Mouse (Mus musculus) thymus, adult 18-20 months (tissue): Measurements from ENCODE around the gene Gpr18.

Experiments used
- DNase-seq, 2 experiments: peaks; one replicate each; pipeline ENCODE4 v3.0.0; 2022; ENCODE audit warnings: mixed read lengths in 2 of 2

Gpr18 gene

DNA sequence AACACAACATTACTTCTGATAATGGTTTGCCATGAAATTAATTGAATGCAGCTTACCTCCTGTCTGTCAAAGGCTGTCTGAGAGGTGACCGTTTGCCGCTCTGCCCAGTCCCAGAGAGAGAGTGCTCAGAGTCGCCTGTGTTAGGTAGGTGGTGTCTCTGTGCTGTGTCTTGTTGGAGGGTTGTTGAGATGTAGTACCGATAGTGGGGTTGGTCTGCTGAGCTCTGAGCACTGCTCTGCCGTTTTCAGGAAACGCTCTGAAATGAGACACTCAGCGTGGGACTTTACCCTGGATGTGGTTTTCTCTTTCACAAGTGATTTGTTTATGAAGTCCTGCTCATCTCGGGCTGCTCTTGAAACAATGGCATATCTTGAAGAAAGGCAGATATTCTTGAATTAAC lies at the start of gene Gpr18:
Gene Gpr18 (minus strand): TSS at position 161 of the 400 bp plus-strand sequence.
- DNase-seq: peak in 1 of 2 experiments; percentile 68

DNA sequence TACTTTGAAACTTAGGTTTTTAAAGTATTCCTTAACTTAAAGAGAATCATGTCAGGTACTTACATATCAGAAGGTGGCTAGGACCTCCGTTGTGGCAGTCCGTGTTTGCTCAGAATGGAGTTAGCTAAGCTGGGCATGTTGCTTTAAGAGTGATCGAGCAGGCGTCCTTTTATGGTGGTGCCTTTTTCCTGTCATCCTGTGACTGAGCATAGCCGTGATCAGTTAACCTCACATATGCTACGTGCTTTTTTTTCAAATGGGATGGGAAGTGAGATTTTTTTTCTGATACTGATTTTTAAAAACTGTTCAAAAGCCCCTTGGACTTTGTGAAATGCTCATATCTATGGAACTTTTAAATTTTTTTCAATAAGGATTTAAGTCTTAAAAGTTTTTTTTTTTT lies 49.4 kb upstream of the Gpr18 start, which contains the start of gene Gpr183:
Gene Gpr183 (minus strand): TSS at position 206 of the 400 bp plus-strand sequence.
- DNase-seq: no peak

- DNase-seq: no peak
Observed at GRCm38 (mm10) chr14:121963942-121964335, 48.4 kb upstream of the Gpr18 start.

- DNase-seq: no peak
Observed at GRCm38 (mm10) chr14:121963251-121963941, 47.8 kb upstream of the Gpr18 start.

DNA sequence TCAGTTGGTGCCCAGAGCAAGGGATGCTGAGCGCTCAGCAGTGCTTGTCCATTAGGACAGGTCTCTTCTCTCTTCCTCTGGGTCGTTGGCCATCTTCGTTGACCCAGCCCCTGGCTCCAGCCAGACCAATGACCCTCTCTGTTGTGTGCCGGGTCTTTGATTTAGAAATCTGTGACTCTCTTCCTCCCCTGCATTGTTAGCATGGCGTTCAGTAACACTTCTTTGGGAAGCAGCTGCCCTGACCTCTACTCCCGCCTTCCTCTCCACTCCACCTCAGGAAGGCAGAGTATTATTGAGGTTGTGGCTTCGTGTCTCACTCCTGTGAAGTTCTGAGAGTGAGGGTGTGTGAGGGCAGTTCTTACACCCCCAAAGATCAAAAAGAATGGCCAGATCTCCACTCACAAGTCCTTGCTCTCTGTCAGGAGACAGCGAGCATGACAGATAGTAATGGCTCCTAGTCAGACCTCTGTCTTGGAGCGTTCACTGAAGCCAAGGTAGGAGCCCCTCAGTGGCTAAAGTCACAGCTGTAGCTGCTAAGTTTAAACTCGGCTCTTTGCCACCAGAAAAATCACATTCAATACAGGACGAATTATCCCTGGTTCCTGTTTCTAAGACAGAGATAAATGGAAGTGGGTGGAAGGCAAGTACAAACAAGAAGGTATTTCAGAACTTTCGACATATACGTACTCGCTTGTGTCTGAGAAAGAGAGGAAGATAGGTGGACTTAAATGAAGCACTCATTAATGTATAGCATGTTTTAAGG lies 46.7 kb upstream of the Gpr18 start:
- no peak for DNase-seq

DNA sequence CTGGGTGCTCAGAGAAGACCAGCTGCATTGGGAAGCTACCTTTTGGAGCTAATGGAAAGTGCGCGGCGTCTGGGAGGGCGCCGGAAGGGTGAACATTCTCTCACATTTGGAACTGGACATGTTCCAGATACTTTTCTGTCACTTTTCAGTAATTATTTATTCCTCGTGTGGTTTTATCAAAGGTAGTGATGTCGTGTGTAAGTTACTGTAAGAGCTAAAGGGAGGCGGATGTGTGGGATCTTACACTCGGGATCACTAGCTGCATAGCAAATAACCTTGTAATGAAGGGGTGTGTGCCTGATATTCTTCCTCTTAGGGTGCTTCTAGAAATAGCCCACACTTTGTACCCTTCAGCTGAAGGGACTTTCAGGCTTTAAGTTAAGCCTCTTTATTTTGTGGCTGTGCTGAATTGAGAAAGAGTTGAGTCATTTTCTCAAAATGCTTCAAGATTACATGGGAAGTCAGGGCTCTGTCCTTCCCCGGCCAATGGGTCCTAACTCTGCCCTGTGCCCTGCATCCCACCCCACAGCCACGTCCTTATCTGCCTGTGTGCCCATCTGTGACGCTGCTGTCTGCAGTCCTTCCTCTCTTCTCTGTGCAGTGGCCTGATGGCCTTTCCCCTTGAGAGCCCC lies 46.0 kb upstream of the Gpr18 start:
- DNase-seq: no peak

- no peak for DNase-seq
Observed at GRCm38 (mm10) chr14:121960997-121961396, 45.4 kb upstream of the Gpr18 start.

GRCm38 (mm10) chr14:121960531-121960930 lies 45.0 kb upstream of the Gpr18 start:
- DNase-seq: no peak

DNA sequence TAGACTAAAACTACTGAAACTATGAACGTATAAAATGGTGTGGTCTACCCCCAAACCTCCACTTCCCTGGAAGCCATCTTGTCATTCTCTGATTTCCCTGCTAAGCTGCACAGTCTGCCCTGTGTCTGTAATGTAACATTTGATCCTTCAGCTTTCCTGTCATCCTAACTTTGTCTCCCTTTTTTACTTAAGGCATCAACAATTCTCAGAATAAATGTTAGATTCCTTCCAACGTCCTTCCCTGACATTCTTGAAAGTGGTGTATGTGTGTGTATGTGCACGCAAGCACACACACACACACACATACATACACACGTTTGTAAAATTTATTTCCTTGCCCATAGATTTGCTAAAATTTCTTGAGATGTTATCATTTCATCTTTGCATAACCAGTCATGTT lies 44.5 kb upstream of the Gpr18 start:
- DNase-seq: no peak

GRCm38 (mm10) chr14:121959538-121959980 lies 44.0 kb upstream of the Gpr18 start:
- DNase-seq: no peak

DNA sequence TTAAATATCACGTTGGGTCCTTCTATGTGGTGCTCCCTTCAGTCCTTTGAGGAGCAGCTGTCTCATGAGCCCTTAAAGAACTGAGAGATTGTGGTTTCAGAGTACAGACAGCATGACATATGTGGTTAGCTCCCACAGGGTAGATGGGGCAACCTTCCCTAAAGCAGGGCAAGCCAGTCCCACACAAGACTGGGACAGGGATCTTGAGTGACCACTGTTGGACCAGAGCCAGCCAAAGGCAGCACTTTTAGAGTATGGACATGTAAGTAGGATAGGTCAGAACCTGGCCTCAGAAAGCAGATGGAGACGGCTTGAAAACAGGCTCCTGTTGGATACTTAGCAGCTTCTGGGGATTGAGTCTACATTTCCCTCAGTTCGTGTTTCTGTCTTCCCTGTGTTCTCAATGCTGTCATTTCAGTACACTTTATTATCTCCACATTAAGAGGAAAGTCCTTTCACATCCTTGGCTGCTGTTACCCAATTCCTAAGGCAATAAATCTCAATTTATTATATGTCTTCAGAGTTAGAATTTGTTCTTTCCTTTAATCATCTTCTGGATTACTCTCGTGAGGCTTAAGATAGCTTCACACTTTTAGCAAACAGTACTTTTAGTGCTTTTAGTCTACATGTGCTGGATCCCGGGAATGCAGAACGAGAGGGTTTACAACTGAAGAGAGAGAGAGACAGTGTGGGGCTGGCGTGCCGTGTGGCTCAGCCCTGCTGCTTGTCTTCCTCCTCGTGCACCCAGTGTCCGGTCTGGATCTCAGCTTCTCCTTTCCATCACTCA lies 43.4 kb upstream of the Gpr18 start:
- DNase-seq: no peak

DNA sequence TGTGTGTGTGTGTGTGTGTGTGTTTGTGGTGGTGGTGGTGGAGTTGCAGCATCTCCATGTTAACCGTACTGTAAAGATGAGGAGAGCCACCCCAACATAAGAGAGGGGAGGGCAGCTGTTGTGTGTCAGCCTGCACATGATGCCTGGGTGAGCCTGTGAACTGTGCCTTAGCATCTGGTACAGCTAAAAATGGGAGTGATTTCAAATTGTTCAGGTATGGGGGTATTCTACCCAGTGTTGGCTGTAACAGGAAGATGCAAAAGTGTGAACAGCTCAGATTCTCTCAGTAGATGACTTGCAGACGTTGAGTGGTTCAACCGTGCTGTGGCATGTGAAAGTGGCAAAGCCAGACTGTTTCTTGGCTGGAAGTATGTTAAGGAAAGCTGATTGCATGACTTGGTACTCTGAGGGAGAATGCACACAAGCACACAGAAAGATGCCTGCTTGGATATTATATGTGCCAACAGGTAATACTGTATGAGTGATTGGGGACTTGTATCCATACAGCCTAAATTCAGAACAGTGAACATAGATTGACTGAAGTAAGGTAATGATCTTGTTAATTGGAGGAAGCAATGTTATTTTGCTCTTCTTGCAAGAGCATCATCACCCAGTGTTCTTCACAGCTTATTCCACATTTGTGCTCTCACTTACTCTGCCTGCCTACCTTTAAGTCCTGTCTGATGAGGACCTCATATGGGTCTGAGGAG lies 42.6 kb upstream of the Gpr18 start:
- no peak for DNase-seq

DNA sequence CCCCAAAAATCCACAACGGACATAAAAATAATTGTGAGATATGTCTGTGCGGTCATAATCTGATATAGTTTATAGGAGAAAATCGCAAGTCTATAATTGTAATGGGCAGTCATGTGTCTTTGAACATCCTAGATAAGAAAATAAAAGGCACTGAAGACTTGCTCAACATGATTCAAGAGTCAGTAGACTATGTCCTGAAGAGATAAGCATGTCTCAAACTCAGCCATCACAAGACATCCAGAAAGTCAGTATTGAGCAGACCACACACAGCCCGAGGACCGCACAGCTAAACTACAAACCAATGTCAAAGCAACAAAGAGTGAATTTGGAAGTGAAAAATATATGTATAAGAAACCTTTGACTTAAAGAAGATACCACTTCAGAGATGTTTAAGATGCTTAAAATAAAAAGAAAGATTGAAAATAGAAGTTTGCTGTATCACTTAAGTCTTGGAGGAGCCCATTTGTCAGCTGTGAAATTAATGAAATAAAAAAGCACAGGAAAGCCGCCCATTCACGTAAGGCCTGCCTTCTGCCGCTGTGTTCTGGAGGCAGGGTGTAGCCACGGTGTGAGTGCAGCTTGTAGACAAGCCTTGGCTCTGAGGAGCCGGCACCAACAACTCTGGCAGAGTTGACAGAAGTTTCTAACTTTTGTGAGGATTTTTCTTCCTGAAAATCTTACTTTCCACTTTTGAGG lies 41.7 kb upstream of the Gpr18 start:
- no peak for DNase-seq

DNA sequence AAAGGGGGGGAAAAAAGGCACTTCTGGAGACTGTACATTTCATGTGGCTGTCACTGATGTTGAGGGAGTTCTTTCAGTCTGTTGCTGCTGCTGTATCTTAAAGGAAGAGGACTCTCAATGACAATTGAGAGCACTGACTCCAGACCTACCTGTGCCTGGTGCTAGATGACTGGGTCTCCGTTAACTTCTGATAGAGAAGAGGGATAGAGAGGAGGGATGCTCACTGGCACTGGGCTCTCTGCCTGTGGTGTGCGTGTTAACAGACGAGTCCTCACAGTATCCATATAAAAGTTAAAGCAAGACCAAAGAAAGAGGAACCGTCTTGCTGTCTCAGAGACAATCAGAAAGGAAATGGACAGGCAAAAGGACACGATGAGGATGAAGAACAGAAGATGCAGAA lies 40.7 kb upstream of the Gpr18 start:
- DNase-seq: no peak

- DNase-seq: no peak
Observed at GRCm38 (mm10) chr14:121955176-121955795, 39.7 kb upstream of the Gpr18 start.

DNA sequence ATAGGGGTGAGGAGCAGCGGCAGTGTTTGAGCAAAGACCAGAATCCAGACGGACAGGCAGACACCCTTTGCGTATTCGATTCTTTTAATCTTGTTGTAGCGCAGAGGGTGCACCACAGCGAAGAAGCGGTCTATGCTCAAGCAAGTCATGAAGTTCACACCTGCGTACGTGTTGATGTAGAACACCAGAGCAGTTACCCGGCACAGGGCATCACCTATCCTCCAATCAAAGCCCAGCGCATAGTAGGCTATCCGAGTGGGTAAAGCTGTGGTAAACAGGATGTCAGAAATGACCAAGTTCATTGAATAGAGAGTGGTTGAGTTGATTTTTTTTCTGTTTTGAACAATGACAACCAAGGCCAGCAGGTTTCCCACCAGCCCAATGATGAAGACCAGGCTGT lies 39.0 kb upstream of the Gpr18 start:
- DNase-seq: no peak

- no peak for DNase-seq
Observed at GRCm38 (mm10) chr14:121954129-121954528, 38.5 kb upstream of the Gpr18 start.

GRCm38 (mm10) chr14:121952046-121952400 lies 36.4 kb upstream of the Gpr18 start:
- no peak for DNase-seq

DNA sequence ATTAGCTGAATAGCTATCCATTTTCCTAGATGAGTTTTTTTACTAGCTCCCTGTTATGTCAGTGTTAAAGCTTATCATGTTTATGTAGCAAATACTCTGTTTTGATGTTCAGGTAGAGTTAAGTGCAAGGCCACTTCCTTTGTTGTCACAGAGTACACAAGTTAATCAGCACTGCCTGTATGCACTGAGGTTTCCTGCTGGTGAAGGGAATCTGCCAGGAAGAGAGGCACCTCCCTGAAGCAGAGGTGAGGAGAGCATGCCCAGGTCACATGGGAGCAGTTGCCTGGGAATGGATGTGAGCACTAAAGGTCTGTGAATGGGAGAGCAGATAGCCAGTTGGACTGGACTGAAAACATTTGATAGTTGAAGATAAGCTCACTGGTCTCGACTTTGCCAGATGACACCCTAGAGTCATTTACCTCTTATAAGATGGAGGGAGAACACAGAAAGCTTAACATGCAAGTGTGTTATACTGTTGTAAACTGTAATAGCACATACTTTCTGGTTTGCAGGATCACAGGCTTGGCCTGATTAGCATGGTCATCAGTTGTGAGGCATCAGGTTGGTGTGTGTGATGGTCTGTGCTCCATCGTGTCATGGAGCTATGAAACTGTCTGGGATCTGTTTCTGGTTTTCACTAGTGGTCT lies 35.9 kb upstream of the Gpr18 start:
- DNase-seq: no peak

- no peak for DNase-seq
Observed at GRCm38 (mm10) chr14:121949897-121950296, 34.3 kb upstream of the Gpr18 start.

GRCm38 (mm10) chr14:121949436-121949835 lies 33.9 kb upstream of the Gpr18 start:
- no peak for DNase-seq
